Mouse (Mus musculus): Measurements from ENCODE around the gene Hmgn2. TPM values are rescaled to one million over a fixed set of nuclear protein-coding genes. Genes with fewer than 3 reads are reported as not detected.

Hmgn2 gene
- polyA plus RNA-seq, 1 experiment = 176 TPM

DNA sequence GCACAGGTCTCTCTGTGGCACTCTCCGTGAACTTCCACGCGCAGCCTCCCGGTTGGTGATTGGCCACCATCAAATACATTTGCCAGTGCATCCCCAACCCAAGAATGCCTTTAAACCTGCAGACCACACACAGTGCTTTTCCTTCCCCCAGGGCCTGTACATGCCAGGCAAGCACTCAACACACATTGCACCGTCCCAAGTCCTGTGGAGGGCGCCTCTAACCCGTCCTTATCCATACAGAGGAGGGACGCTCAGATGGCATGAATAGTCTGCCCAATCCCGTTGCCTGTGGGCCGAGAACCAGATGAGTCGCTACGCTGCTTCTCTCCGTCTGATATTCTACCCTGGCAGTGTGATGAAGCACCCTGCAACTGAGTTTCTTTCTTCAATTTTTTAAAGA is 14.5 kb upstream of the Hmgn2 start:
- H3K79me3 ChIP-seq (ENCODE audit: low read depth) = no peaks in the 10 kb centered on the region

DNA sequence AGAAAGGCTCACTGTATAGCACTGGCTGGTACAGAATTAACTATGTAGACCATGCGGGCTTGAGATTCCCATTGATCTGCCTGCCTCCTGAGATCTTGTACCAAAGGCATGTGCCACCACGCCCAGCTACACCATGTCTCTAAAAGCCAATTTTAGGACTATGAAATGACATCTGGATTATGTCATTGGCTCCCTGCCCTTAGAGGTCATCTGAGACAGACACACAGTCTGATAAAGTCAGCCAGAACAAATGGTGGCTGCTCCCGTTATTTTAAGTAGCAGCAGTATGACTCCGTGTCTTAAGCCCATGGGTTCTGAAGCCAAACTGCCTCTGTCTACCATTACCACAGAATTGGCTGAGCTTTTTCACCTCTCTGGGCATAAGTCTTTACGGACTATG is 12.0 kb upstream of the Hmgn2 start:
- H3ac ChIP-seq (ENCODE audit: control insufficient read depth, insufficient read length, low read depth) = no peak overlapping the region
- no peak overlapping the region for H3K4me3 ChIP-seq (ENCODE audit: insufficient read depth, poor library complexity, severe bottlenecking)
- H3K79me2 ChIP-seq (ENCODE audit: control insufficient read depth, insufficient read depth) = no peaks in the 10 kb centered on the region
- peaks cover 14% of the 10 kb centered on the region for H3K36me3 ChIP-seq (ENCODE audit: control insufficient read depth, insufficient read depth)
- H3K27me3 ChIP-seq (ENCODE audit: control insufficient read depth, insufficient read depth, insufficient read length) = no peaks in the 10 kb centered on the region
- no peaks in the 10 kb centered on the region for H3K79me3 ChIP-seq (ENCODE audit: low read depth)
- TF ChIP-seq MYOD1 (IDR thresholded peaks at IDR 0.05; ENCODE audit: control insufficient read depth, insufficient read length, low read depth) = no peak
- no peak for TF ChIP-seq USF1 (IDR thresholded peaks at IDR 0.05; ENCODE audit: low read depth)
- no peak for TF ChIP-seq CTCF (IDR thresholded peaks at IDR 0.05; ENCODE audit: control insufficient read depth, insufficient read depth, insufficient read length)
- TF ChIP-seq FOSL1 (IDR thresholded peaks at IDR 0.05; ENCODE audit: insufficient read depth, low read length, poor library complexity, severe bottlenecking) = no peak
- TF ChIP-seq MYOG (IDR thresholded peaks at IDR 0.05; ENCODE audit: control insufficient read depth, extremely low read depth, insufficient read length) = no peak
- TF ChIP-seq MAX (IDR thresholded peaks at IDR 0.05) = no peak
- TF ChIP-seq CEBPB (IDR thresholded peaks at IDR 0.05; ENCODE audit: low read depth) = no peak

More for the DNA sequence above, 14.5 kb upstream of the Hmgn2 start:
- Histone ChIP-seq H3K79me2 (ENCODE audit: control insufficient read depth, insufficient read depth) (no peaks in the 10 kb centered on the region), H3K36me3 (ENCODE audit: control insufficient read depth, insufficient read depth) (peaks cover 19% of the 10 kb centered on the region), H3ac (ENCODE audit: control insufficient read depth, insufficient read length, low read depth) (no peak overlapping the region), H3K27me3 (ENCODE audit: control insufficient read depth, insufficient read depth, insufficient read length) (no peaks in the 10 kb centered on the region), H3K4me3 (ENCODE audit: insufficient read depth, poor library complexity, severe bottlenecking) (no peak overlapping the region)
- TF ChIP-seq MYOD1 (IDR thresholded peaks at IDR 0.05; ENCODE audit: control insufficient read depth, insufficient read length, low read depth) (no peak), MYOG (IDR thresholded peaks at IDR 0.05; ENCODE audit: control insufficient read depth, extremely low read depth, insufficient read length) (no peak), MAX (IDR thresholded peaks at IDR 0.05) (no peak), CEBPB (IDR thresholded peaks at IDR 0.05; ENCODE audit: low read depth) (no peak), CTCF (IDR thresholded peaks at IDR 0.05; ENCODE audit: control insufficient read depth, insufficient read depth, insufficient read length) (no peak), USF1 (IDR thresholded peaks at IDR 0.05; ENCODE audit: low read depth) (no peak), FOSL1 (IDR thresholded peaks at IDR 0.05; ENCODE audit: insufficient read depth, low read length, poor library complexity, severe bottlenecking) (no peak)

DNA sequence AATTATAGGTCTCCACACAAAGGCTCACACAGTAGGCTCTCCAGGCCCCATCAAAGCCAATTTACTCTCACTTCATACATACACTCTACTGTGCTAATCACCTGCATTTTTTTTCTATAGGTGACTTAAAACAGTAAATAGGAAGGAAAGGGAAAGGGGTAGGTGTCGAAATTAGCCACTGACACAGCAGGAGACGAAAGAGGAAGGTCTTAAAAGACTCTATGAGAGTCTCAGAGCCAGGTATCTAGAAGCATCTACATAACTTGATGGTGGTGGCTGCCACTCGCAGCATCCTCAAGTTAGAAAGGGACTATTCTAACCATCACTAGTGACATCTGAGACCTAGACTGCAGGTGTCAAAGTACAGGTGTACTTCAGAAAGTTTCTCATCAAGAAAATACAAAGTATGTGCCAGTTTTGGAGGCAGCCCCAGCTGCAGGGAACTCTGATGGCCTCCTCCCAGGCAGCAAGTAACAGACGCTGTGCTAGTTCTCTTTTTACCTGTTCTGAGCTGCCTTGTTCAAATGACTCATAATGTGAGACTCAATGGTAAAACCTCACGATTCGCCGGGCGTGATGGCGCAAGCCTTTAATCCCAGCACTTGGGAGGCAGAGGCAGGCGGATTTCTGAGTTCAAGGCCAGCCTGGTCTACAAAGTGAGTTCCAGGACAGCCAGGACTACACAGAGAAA is 9.7 kb upstream of the Hmgn2 start:
- TF ChIP-seq CEBPB (IDR thresholded peaks at IDR 0.05; ENCODE audit: low read depth) = no peak
- no peak for TF ChIP-seq FOSL1 (IDR thresholded peaks at IDR 0.05; ENCODE audit: insufficient read depth, low read length, poor library complexity, severe bottlenecking)
- TF ChIP-seq USF1 (IDR thresholded peaks at IDR 0.05; ENCODE audit: low read depth) = no peak
- TF ChIP-seq MAX (IDR thresholded peaks at IDR 0.05) = no peak
- no peak for TF ChIP-seq MYOD1 (IDR thresholded peaks at IDR 0.05; ENCODE audit: control insufficient read depth, insufficient read length, low read depth)
- TF ChIP-seq MYOG (IDR thresholded peaks at IDR 0.05; ENCODE audit: control insufficient read depth, extremely low read depth, insufficient read length) = no peak
- TF ChIP-seq CTCF (IDR thresholded peaks at IDR 0.05; ENCODE audit: control insufficient read depth, insufficient read depth, insufficient read length) = no peak
- H3ac ChIP-seq (ENCODE audit: control insufficient read depth, insufficient read length, low read depth) = no peak overlapping the region
- no peak overlapping the region for H3K4me3 ChIP-seq (ENCODE audit: insufficient read depth, poor library complexity, severe bottlenecking)
- H3K36me3 ChIP-seq (ENCODE audit: control insufficient read depth, insufficient read depth) = peaks cover 9% of the 10 kb centered on the region
- no peaks in the 10 kb centered on the region for H3K79me3 ChIP-seq (ENCODE audit: low read depth)
- no peaks in the 10 kb centered on the region for H3K79me2 ChIP-seq (ENCODE audit: control insufficient read depth, insufficient read depth)
- H3K27me3 ChIP-seq (ENCODE audit: control insufficient read depth, insufficient read depth, insufficient read length) = no peaks in the 10 kb centered on the region

DNA sequence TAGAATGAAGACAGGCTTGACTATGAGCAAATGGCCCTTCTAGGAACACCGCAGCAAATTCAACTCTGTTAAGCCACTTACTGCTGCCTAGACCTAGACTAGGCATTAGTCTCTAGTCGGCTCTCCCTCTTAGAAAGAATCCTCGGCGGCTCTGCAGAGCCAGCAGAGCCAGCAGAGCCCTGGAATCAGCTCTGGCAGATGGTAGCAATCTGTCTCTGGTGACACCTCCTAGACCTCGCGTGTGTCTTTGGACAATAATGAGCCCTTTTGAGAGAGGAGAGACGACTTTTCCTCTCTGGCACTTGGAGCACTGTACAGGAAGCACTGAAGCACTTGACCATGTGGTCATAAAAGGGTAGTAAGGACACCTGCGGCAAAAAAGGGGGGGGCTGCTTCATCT is 3.3 kb upstream of the Hmgn2 start:
- peaks cover 2% of the 10 kb centered on the region for H3K79me3 ChIP-seq (ENCODE audit: low read depth)
- H3K27me3 ChIP-seq (ENCODE audit: control insufficient read depth, insufficient read depth, insufficient read length) = no peaks in the 10 kb centered on the region
- TF ChIP-seq CTCF (IDR thresholded peaks at IDR 0.05; ENCODE audit: control insufficient read depth, insufficient read depth, insufficient read length) (no peak), MYOD1 (IDR thresholded peaks at IDR 0.05; ENCODE audit: control insufficient read depth, insufficient read length, low read depth) (no peak), CEBPB (IDR thresholded peaks at IDR 0.05; ENCODE audit: low read depth) (no peak), USF1 (IDR thresholded peaks at IDR 0.05; ENCODE audit: low read depth) (no peak), FOSL1 (IDR thresholded peaks at IDR 0.05; ENCODE audit: insufficient read depth, low read length, poor library complexity, severe bottlenecking) (no peak), MAX (IDR thresholded peaks at IDR 0.05) (no peak), MYOG (IDR thresholded peaks at IDR 0.05; ENCODE audit: control insufficient read depth, extremely low read depth, insufficient read length) (no peak)
- H3ac ChIP-seq (ENCODE audit: control insufficient read depth, insufficient read length, low read depth) = no peak overlapping the region
- H3K79me2 ChIP-seq (ENCODE audit: control insufficient read depth, insufficient read depth) = peaks cover 5% of the 10 kb centered on the region
- peaks cover 2% of the 10 kb centered on the region for H3K36me3 ChIP-seq (ENCODE audit: control insufficient read depth, insufficient read depth)
- no peak overlapping the region for H3K4me3 ChIP-seq (ENCODE audit: insufficient read depth, poor library complexity, severe bottlenecking)

DNA sequence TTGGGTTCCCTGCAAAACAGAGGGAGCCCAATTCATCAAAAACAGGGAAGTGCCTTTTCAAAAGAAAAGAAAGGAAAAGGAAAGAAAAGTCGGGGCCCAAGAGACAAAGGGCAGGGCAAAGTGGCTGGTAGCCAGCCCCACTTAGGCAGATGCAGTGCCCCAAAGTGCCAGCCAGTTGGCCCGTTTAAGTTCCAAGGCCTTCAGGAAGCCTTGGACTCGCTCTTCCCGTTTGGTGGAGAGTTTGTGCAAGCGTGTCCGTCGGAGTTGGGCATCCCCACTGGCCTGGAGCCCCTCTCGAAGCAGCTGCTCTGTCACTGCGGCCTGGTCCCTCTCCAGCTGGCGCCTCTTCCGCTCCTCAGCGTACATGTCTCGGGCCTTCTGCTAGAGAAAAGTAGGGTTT is 2.4 kb upstream of the Hmgn2 start:
- TF ChIP-seq CTCF (IDR thresholded peaks at IDR 0.05; ENCODE audit: control insufficient read depth, insufficient read depth, insufficient read length) (no peak), MAX (IDR thresholded peaks at IDR 0.05) (no peak), USF1 (IDR thresholded peaks at IDR 0.05; ENCODE audit: low read depth) (no peak), MYOD1 (IDR thresholded peaks at IDR 0.05; ENCODE audit: control insufficient read depth, insufficient read length, low read depth) (no peak), FOSL1 (IDR thresholded peaks at IDR 0.05; ENCODE audit: insufficient read depth, low read length, poor library complexity, severe bottlenecking) (no peak), CEBPB (IDR thresholded peaks at IDR 0.05; ENCODE audit: low read depth) (no peak), MYOG (IDR thresholded peaks at IDR 0.05; ENCODE audit: control insufficient read depth, extremely low read depth, insufficient read length) (no peak)
- Histone ChIP-seq H3K79me2 (ENCODE audit: control insufficient read depth, insufficient read depth) (peaks cover 13% of the 10 kb centered on the region), H3K36me3 (ENCODE audit: control insufficient read depth, insufficient read depth) (peaks cover 10% of the 10 kb centered on the region), H3ac (ENCODE audit: control insufficient read depth, insufficient read length, low read depth) (no peak overlapping the region), H3K4me3 (ENCODE audit: insufficient read depth, poor library complexity, severe bottlenecking) (no peak overlapping the region), H3K27me3 (ENCODE audit: control insufficient read depth, insufficient read depth, insufficient read length) (no peaks in the 10 kb centered on the region), H3K79me3 (ENCODE audit: low read depth) (peaks cover 9% of the 10 kb centered on the region)

Measured in C2C12 (cell line).